Mouse (Mus musculus) G1E (cell line): Measurements from ENCODE around the gene Wbp11.

ENCODE experiments used
- CTCF ChIP-seq: IDR thresholded peaks from 2 replicates; pipeline ENCODE4 v1.5.1; 2012; ENCODE audit warnings: low read depth, low read length, inconsistent platforms, mixed read lengths
- GATA1 ChIP-seq: IDR thresholded peaks from 2 replicates; pipeline ENCODE4 v1.6.1; 2012; ENCODE audit warnings: borderline replicate concordance, low read length, inconsistent platforms, mixed read lengths

- TF ChIP-seq CTCF (no peak), GATA1 (no peak)
Observed at GRCm38 (mm10) chr6:136782761-136783160, 45.3 kb downstream of the Wbp11 start.
